Mouse (Mus musculus) bone marrow macrophage, adult 2 months (primary cell): ENCODE measurements at regions not wholly inside any gene's neighbourhood (a gene's known extent, or its start where the extent isn't known, plus 50 kb on each side); places are given as distances from the start of the nearest gene placed in this dataset.
"Not testable (repeated sequence)": the region's sequence is repeated elsewhere in the genome, so short reads cannot be mapped to it uniquely, and the experiment has no call there.

Source experiments
- CTCF ChIP-seq: IDR thresholded peaks from 2 replicates; pipeline ENCODE4 v1.5.1; 2012; ENCODE audit warnings: low read depth, mild to moderate bottlenecking, low read length, moderate library complexity
- POLR2A ChIP-seq: IDR thresholded peaks from 2 replicates; pipeline ENCODE4 v1.6.1; 2012; ENCODE audit warnings: mild to moderate bottlenecking, low read depth, low read length, borderline replicate concordance

GRCm38 (mm10) chr12:115386479-115386878 is 661.0 kb upstream of the Zfp386 start:
- TF ChIP-seq CTCF, POLR2A: not testable (repeated sequence)
